Mouse (Mus musculus): Measurements from ENCODE around the gene Myf5.

Myf5 gene

GRCm38 (mm10) chr10:107485870-107486269, at the start of gene Myf5:
Myf5 (minus strand) TSS chr10:107486134.
- no peak for DNase-seq (ENCODE audit: low spot score)

- no peak for DNase-seq (ENCODE audit: low spot score)
These were observed 42.8 kb upstream of the Myf5 start for GRCm38 (mm10) chr10:107528758-107529157.

- DNase-seq (ENCODE audit: low spot score): no peak
These were observed 33.3 kb upstream of the Myf5 start for GRCm38 (mm10) chr10:107519216-107519615.

GRCm38 (mm10) chr10:107516641-107517040, 30.7 kb upstream of the Myf5 start:
- no peak for DNase-seq (ENCODE audit: low spot score)

GRCm38 (mm10) chr10:107514735-107515134, 28.8 kb upstream of the Myf5 start:
- no peak for DNase-seq (ENCODE audit: low spot score)

- no peak for DNase-seq (ENCODE audit: low spot score)
These were observed 20.5 kb upstream of the Myf5 start for GRCm38 (mm10) chr10:107506397-107506796.

GRCm38 (mm10) chr10:107503430-107503829, 17.5 kb upstream of the Myf5 start:
- DNase-seq (ENCODE audit: low spot score): no peak

GRCm38 (mm10) chr10:107502193-107502592, 16.3 kb upstream of the Myf5 start:
- no peak for DNase-seq (ENCODE audit: low spot score)

GRCm38 (mm10) chr10:107499656-107500055, 13.7 kb upstream of the Myf5 start:
- no peak for DNase-seq (ENCODE audit: low spot score)

GRCm38 (mm10) chr10:107496402-107496801, 10.5 kb upstream of the Myf5 start:
- no peak for DNase-seq (ENCODE audit: low spot score)

- no peak for DNase-seq (ENCODE audit: low spot score)
These were observed 8.6 kb upstream of the Myf5 start, which contains the start of gene Myf6 for GRCm38 (mm10) chr10:107494568-107494967. Myf6 (minus strand) TSS chr10:107494737.

GRCm38 (mm10) chr10:107493580-107494474, 7.9 kb upstream of the Myf5 start:
- DNase-seq (ENCODE audit: low spot score): no peak

GRCm38 (mm10) chr10:107492867-107493579, 7.1 kb upstream of the Myf5 start:
- no peak for DNase-seq (ENCODE audit: low spot score)

GRCm38 (mm10) chr10:107488654-107489315, 2.9 kb upstream of the Myf5 start:
- DNase-seq (ENCODE audit: low spot score): no peak

GRCm38 (mm10) chr10:107486770-107487169, 836 bp upstream of the Myf5 start:
- DNase-seq (ENCODE audit: low spot score): no peak

GRCm38 (mm10) chr10:107484050-107484449, 1.9 kb downstream of the Myf5 start:
- no peak for DNase-seq (ENCODE audit: low spot score)

GRCm38 (mm10) chr10:107473497-107473896, 12.4 kb downstream of the Myf5 start:
- DNase-seq (ENCODE audit: low spot score): no peak

- no peak for DNase-seq (ENCODE audit: low spot score)
These were observed 14.2 kb downstream of the Myf5 start for GRCm38 (mm10) chr10:107471712-107472111.

GRCm38 (mm10) chr10:107467819-107468218, 18.1 kb downstream of the Myf5 start:
- no peak for DNase-seq (ENCODE audit: low spot score)

GRCm38 (mm10) chr10:107449496-107450330, 36.2 kb downstream of the Myf5 start:
- DNase-seq (ENCODE audit: low spot score): no peak

- no peak for DNase-seq (ENCODE audit: low spot score)
These were observed 43.2 kb downstream of the Myf5 start for GRCm38 (mm10) chr10:107442781-107443180.

- DNase-seq (ENCODE audit: low spot score): no peak
These were observed 49.0 kb downstream of the Myf5 start for GRCm38 (mm10) chr10:107436967-107437366.

Data from spleen, adult 12 weeks (tissue).